Mouse (Mus musculus) erythroblast, embryonic 14.5 days (primary cell): ENCODE results near the gene Chd2.

ENCODE experiments used
- GATA1 ChIP-seq: IDR thresholded peaks from 2 replicates; pipeline ENCODE4 v1.6.1; 2012; ENCODE audit warnings: low read length, inconsistent platforms, mixed read lengths
- TAL1 ChIP-seq: IDR thresholded peaks from 3 replicates; pipeline ENCODE4 v1.6.1; 2012; ENCODE audit warnings: low read length, inconsistent platforms, mixed read lengths

- TF ChIP-seq TAL1 (no peak), GATA1 (no peak)
These were observed 116.2 kb downstream of the Chd2 start for GRCm38 (mm10) chr7:73425451-73425850.
